Mouse (Mus musculus) erythroblast, embryonic 14.5 days (primary cell): ENCODE measurements around the gene Tenm4. TPM values are rescaled to one million over a fixed set of nuclear protein-coding genes. Genes with fewer than 3 reads are reported as not detected.

Experiments
- H3K27me3 ChIP-seq: 2 replicates; pipeline ENCODE4 v1.6.1; 2012; ENCODE audit warnings: inconsistent platforms; ENCODE audit not compliant: control insufficient read depth
- H3K36me3 ChIP-seq: 2 replicates; pipeline ENCODE4 v1.6.1; 2012; ENCODE audit warnings: mild to moderate bottlenecking, inconsistent platforms; ENCODE audit not compliant: control insufficient read depth
- H3K4me1 ChIP-seq: 2 replicates; pipeline ENCODE4 v1.6.1; 2012; ENCODE audit warnings: inconsistent platforms; ENCODE audit not compliant: control insufficient read depth
- H3K4me3 ChIP-seq: replicated peaks from 2 replicates; pipeline ENCODE3; 2012; ENCODE audit warnings: moderate library complexity, mild to moderate bottlenecking, inconsistent platforms
- H3K9me3 ChIP-seq: 2 replicates; pipeline ENCODE4 v1.6.1; 2012; ENCODE audit warnings: low read length, inconsistent platforms, mixed read lengths; ENCODE audit not compliant: control insufficient read depth
- GATA1 ChIP-seq: IDR thresholded peaks from 2 replicates; pipeline ENCODE4 v1.6.1; 2012; ENCODE audit warnings: low read length, inconsistent platforms, mixed read lengths
- TAL1 ChIP-seq: IDR thresholded peaks from 3 replicates; pipeline ENCODE4 v1.6.1; 2012; ENCODE audit warnings: low read length, inconsistent platforms, mixed read lengths
- polyA plus RNA-seq: library from polyadenylated mRNA; stranded (reverse); fragments of >175 nt; gene quantifications from 2 replicates; pipeline ENCODE4 v1.2.3, GENCODE M21; 2012

Gene Tenm4
- polyA plus RNA-seq, 1 experiment = not detected

DNA sequence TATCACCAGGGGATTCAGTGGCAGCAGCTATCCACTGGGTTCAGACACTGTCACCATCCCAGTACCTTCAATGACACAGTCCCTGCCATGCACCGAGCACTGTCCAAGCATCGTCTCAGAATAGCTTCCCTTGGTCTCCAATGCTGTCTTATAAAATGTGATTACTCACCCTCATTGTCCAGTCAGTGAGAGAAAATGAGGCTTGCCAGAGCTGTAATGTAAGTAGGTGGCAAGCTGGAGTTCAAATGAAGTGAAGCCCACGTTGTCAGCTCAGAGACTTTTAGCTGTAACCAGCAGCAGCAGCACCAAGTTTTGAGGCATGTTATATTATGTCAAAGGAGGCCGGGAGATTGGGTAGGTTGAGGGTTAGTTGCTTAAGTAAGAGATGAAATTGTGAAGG lies 507.2 kb downstream of the Tenm4 start:
- TF ChIP-seq GATA1 (no peak), TAL1 (no peak)
- no peaks in the 10 kb centered on the region for H3K9me3 ChIP-seq

DNA sequence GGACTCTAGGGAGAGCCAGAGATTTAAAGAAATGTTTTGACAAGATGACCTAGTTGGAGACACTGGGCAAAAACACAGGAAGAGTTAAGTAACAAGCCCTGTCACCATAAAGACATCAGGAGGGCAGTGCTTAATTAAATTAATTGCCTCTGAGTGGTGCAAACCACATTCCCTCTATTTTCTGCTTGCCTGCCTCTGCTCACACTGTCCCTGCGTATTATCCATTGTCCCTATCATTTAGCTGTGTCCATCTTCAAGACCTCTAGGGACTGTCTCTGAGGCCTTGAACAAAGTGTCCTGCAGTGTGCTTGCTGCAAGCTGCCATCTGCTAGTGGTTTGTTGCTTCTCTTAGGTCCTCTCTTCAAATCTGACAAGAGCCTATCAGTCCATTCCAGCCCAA lies 508.7 kb downstream of the Tenm4 start:
- no peaks in the 10 kb centered on the region for H3K36me3 ChIP-seq
- no peaks in the 10 kb centered on the region for H3K4me1 ChIP-seq
- H3K27me3 ChIP-seq = no peaks in the 10 kb centered on the region
- H3K4me3 ChIP-seq = no peak overlapping the region
- no peak for TF ChIP-seq GATA1
- TF ChIP-seq TAL1 = no peak
- H3K9me3 ChIP-seq = no peaks in the 10 kb centered on the region

More for the DNA sequence above, 507.2 kb downstream of the Tenm4 start:
- no peaks in the 10 kb centered on the region for H3K36me3 ChIP-seq
- no peaks in the 10 kb centered on the region for H3K27me3 ChIP-seq
- no peak overlapping the region for H3K4me3 ChIP-seq
- H3K4me1 ChIP-seq = no peaks in the 10 kb centered on the region

DNA sequence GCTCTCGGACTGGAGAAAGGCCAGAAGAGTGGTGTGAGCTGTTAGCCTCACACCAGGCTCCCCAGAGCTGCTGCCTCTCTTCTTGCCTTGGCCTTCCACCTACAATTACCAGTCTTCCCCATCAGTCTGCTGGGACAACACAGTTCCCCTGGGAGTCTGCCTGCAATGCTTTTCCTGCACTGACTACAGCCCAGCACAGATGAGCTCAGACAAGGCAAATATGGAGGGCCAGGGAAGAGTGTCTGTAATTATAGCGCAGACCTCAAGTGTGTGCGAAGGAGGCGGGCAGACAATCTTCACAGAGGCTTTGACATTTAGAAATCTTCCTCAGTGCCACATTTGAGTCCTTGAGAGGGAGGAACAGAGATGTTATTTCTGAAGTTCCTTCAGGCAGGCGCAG lies 509.4 kb downstream of the Tenm4 start:
- Histone ChIP-seq H3K27me3 (no peaks in the 10 kb centered on the region), H3K4me3 (no peak overlapping the region), H3K4me1 (no peaks in the 10 kb centered on the region), H3K36me3 (no peaks in the 10 kb centered on the region), H3K9me3 (no peaks in the 10 kb centered on the region)
- no peak for TF ChIP-seq GATA1
- TF ChIP-seq TAL1 = no peak

DNA sequence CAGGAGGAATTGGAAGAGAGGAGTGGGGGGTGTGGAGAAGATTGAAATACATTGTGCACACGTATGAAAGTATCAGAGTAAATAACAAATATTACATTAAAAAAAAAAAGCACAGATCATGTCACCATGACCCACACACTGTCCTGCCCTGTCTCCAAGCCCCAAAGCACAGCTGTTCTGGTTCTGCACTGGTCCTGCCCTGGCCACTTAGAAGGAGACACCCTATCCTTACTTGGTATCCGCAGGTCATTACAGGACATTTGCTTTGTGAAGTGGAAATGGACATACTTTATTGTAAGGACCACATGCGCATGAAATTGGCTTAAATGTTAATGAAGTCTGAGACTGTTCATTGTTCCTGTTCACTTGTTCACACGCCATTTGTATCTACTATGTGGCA lies 510.8 kb downstream of the Tenm4 start:
- no peak for TF ChIP-seq TAL1
- no peak for TF ChIP-seq GATA1
- Histone ChIP-seq H3K4me1 (no peaks in the 10 kb centered on the region), H3K9me3 (no peaks in the 10 kb centered on the region), H3K36me3 (no peaks in the 10 kb centered on the region), H3K27me3 (no peaks in the 10 kb centered on the region), H3K4me3 (no peak overlapping the region)

GRCm38 (mm10) chr7:96688141-96688540 lies 517.1 kb downstream of the Tenm4 start:
- H3K4me1 ChIP-seq = no peaks in the 10 kb centered on the region
- no peak overlapping the region for H3K4me3 ChIP-seq
- no peak for TF ChIP-seq TAL1
- TF ChIP-seq GATA1 = no peak
- no peaks in the 10 kb centered on the region for H3K36me3 ChIP-seq
- no peaks in the 10 kb centered on the region for H3K9me3 ChIP-seq
- no peaks in the 10 kb centered on the region for H3K27me3 ChIP-seq

DNA sequence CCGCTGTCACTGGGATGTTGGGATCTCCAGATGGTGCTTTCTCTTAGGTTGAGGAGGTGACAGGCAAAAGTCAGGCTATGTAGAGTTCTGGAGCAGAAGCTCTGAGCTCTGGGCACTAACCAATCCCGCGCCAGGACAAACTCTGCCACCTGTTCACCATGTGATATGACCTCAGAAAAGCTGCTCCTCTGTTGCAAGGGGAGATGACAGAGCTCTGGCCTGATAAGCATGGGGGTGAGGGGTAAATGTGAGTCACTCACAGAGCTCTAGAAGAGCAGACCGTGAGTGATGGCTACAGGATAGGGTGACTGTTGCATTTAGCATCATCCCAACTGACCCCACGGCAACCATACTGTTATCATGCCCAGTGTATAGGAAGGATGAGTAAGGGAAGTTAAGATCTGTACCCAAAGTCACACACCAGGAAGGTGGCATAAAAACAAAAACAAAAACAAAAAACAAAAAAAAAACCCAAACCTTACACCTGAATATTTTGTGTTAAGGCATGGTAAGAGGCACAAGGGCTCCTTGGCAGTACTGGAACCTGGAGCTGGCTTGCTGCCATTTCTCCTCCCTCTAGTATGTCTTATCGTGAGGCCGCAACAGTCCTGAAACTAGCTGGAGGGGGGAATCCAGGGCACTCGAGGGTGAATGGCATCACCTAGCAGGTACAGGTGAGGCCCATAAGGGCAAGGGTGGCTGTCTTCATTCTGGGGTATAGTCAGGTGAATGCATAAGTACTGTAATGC lies 530.2 kb downstream of the Tenm4 start:
- Histone ChIP-seq H3K4me1 (peaks cover 46% of the 10 kb centered on the region), H3K9me3 (no peaks in the 10 kb centered on the region), H3K27me3 (peaks cover 2% of the 10 kb centered on the region; the same call in 1 of the 2 replicates), H3K4me3 (no peak overlapping the region), H3K36me3 (no peaks in the 10 kb centered on the region)
- no peak for TF ChIP-seq TAL1
- TF ChIP-seq GATA1 = no peak

GRCm38 (mm10) chr7:96703958-96704357 lies 532.9 kb downstream of the Tenm4 start:
- no peaks in the 10 kb centered on the region for H3K9me3 ChIP-seq
- no peak overlapping the region for H3K4me3 ChIP-seq
- no peak for TF ChIP-seq TAL1
- TF ChIP-seq GATA1 = no peak
- peaks cover 2% of the 10 kb centered on the region; the same call in 1 of the 2 replicates for H3K27me3 ChIP-seq
- no peaks in the 10 kb centered on the region for H3K36me3 ChIP-seq
- peaks cover 56% of the 10 kb centered on the region for H3K4me1 ChIP-seq

DNA sequence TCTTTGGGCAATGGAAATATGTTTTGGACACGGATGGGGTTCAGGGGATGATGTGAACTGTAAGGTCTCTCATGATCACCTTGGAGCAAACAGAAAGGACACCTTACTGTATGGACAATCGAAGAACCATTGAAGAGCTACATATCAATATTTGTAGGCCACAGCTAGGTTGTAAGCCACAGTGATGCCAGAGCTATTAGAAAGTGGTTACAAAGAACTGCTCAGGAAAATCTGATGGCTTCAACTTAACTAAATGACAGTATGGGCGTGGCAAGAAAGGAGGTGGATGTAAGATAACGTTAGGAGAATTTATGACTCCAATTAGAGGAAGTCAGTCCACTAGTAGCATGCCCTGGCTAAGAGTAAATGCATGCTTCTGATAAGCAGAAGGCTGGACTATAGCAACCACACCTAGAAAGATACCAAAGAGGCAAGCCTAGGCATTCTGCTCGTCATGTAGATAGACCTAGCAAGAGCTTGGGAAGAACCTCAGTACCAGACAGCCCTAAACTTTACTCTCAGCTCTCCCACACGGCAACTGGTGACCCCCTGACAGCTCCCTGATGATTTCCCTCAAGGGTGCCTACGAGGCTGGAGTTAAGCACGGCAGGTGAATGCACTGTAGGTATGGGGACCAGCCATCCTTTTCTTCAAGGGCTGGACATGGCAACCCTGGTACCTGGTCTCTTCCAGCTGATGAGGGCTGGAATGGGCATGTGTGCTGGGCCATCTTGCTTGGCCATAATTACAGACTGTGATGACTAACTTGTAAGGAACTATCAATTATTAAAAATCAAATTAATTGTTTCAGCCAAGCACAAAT lies 534.5 kb downstream of the Tenm4 start:
- peaks cover 56% of the 10 kb centered on the region for H3K4me1 ChIP-seq
- H3K4me3 ChIP-seq = peak overlapping the region; percentile 48
- H3K9me3 ChIP-seq = no peaks in the 10 kb centered on the region
- H3K36me3 ChIP-seq = no peaks in the 10 kb centered on the region
- H3K27me3 ChIP-seq = peaks cover 2% of the 10 kb centered on the region; the same call in 1 of the 2 replicates
- 0 out of 2 replicates have a peak, but pooled peaks have one; percentile 11 for TF ChIP-seq GATA1
- no peak; the same call in 2 of the 3 replicates for TF ChIP-seq TAL1

GRCm38 (mm10) chr7:96706531-96706930 lies 535.5 kb downstream of the Tenm4 start:
- TF ChIP-seq TAL1 = no peak
- TF ChIP-seq GATA1 = no peak
- H3K36me3 ChIP-seq = no peaks in the 10 kb centered on the region
- no peak overlapping the region for H3K4me3 ChIP-seq
- peaks cover 2% of the 10 kb centered on the region; the same call in 1 of the 2 replicates for H3K27me3 ChIP-seq
- H3K9me3 ChIP-seq = no peaks in the 10 kb centered on the region
- peaks cover 46% of the 10 kb centered on the region for H3K4me1 ChIP-seq
